In the genomic region with DNA sequence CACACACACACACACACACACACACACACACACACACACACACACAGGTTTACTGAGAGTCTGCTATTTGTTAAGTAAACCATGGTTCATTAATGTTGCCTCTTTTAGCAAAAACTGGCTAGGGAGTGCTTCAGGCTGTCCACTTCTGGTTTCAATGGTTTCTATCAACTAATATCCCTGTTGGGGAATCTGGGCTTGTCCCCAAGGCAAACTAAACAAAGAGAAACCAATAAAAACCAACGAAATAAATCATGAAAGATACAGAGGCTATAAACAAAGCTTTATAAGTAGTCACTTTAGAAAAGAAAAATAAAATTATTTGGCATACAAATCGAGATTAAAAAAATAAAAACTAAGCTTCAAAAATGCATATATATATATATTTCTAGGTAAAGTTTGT, we compare ENCODE assay signal across 19 mouse cellular contexts. TPM values are rescaled to one million over a fixed set of nuclear protein-coding genes. Genes with fewer than 3 reads are reported as not detected.
DNase-seq lines count a peak whose midpoint lies in the region; ATAC-seq and TF ChIP-seq lines count a peak whose summit lies in the region.
"Had no signal": no experiment of that assay in that cellular context is flagged by ENCODE, and none has a peak within 500 bp of the region (broad histone marks: within the 10 kb centered on the region; RNA-seq: fewer than 3 reads in every experiment).

No protein-coding gene starts in this region.

- 49% methylated on average over 2 of the region's 2 CpGs for WGBS in kidney, postnatal 0 days

- H3K9ac ChIP-seq in kidney, postnatal 0 days (ENCODE audit: low read depth, low read length): no peak overlapping the region
- H3K9ac ChIP-seq: embryonic facial prominence, embryonic 12.5 days; forebrain, embryonic 15.5 days; heart, embryonic 12.5 days; hindbrain, embryonic 13.5 days had no signal

- H3K4me3 ChIP-seq in gastrocnemius, adult 2 months: no peak overlapping the region; the same call in 1 of the 2 replicates
- no peak overlapping the region for H3K4me3 ChIP-seq in kidney, postnatal 0 days (replicated peaks; ENCODE audit: low read depth, low read length)
- H3K4me3 ChIP-seq: embryonic facial prominence, embryonic 12.5 days; forebrain, embryonic 15.5 days; heart, embryonic 12.5 days; hindbrain, embryonic 13.5 days had no signal

- no peak for ATAC-seq in kidney, postnatal 0 days (replicated peaks; ENCODE audit: low FRiP score, low read depth)
- ATAC-seq: CD4-positive, CD25-positive, alpha-beta regulatory T cell, adult 4 months; forebrain, embryonic 15.5 days had no signal

- no peaks in the 10 kb centered on the region for H3K9me3 ChIP-seq in kidney, postnatal 0 days (replicated peaks; ENCODE audit: low read length)
- H3K9me3 ChIP-seq: embryonic facial prominence, embryonic 12.5 days; forebrain, embryonic 15.5 days; G1E; heart, embryonic 12.5 days; hindbrain, embryonic 13.5 days had no signal

- H3K27ac ChIP-seq in gastrocnemius, adult 2 months: peak overlapping the region; percentile 80
- peak overlapping the region; percentile 47; the same call in 1 of the 2 replicates for H3K27ac ChIP-seq in kidney, postnatal 0 days
- H3K27ac ChIP-seq: embryonic facial prominence, embryonic 12.5 days; forebrain, embryonic 15.5 days; hindbrain, embryonic 13.5 days had no signal

- H3K4me2 ChIP-seq in kidney, postnatal 0 days (ENCODE audit: low read length): no peak overlapping the region
- H3K4me2 ChIP-seq: embryonic facial prominence, embryonic 12.5 days; forebrain, embryonic 15.5 days; hindbrain, embryonic 13.5 days had no signal

- intact Hi-C loops in gastrocnemius, adult 2 months (cut with DNase I): no loop called here
- intact Hi-C loops in gastrocnemius, postnatal 14 days (cut with DNase I; ENCODE audit: low total_unique reads): no loop called here

- no peaks in the 10 kb centered on the region for H3K36me3 ChIP-seq in kidney, postnatal 0 days (ENCODE audit: insufficient read depth, low read length)
- H3K36me3 ChIP-seq: embryonic facial prominence, embryonic 12.5 days; forebrain, embryonic 15.5 days; heart, embryonic 12.5 days; hindbrain, embryonic 13.5 days had no signal

- no peak for DNase-seq in gastrocnemius, adult 2 months
- no peak for DNase-seq in gastrocnemius, postnatal 14 days
- DNase-seq in kidney, adult 9 months: peak; percentile 34
- DNase-seq in kidney, postnatal 25 days: no peak
- DNase-seq in kidney, postnatal 0 days (ENCODE audit: low spot score): peak; percentile 76
- no peak for DNase-seq in kidney, postnatal 4 days
- DNase-seq in urinary bladder, postnatal 14 days (ENCODE audit: low spot score): peak; percentile 11
- no peak for DNase-seq in urinary bladder, postnatal 4 days (ENCODE audit: low spot score in 2 of 2)
- DNase-seq: B cell, adult 2 months; cerebellum, adult 11 months; cerebellum, adult 9-10 months; cerebellum, postnatal 25 days; gastrocnemius, postnatal 10 days had no signal

- no peak for TF ChIP-seq CTCF in gastrocnemius, adult 2 months (IDR thresholded peaks at IDR 0.05)
- TF ChIP-seq CTCF in kidney, postnatal 0 days (IDR thresholded peaks at IDR 0.05; ENCODE audit: low read depth): no peak

- H3K4me1 ChIP-seq in kidney, postnatal 0 days (replicated peaks; ENCODE audit: insufficient read depth, low read length): no peaks in the 10 kb centered on the region
- H3K4me1 ChIP-seq: forebrain, embryonic 15.5 days; hindbrain, embryonic 13.5 days had no signal

- no peaks in the 10 kb centered on the region for H3K27me3 ChIP-seq in kidney, postnatal 0 days (ENCODE audit: insufficient read depth, low read length)
- H3K27me3 ChIP-seq: embryonic facial prominence, embryonic 12.5 days; forebrain, embryonic 15.5 days; heart, embryonic 12.5 days; hindbrain, embryonic 13.5 days had no signal

RNA-seq across cellular contexts. Expression of a gene that starts 39.6 kb away (rescaled TPM):
- total RNA-seq in gastrocnemius, adult 2 months (2021): 10 to 100 TPM; 37.5 to 67.0 TPM
- 10 to 100 TPM; 44.5 to 46.5 TPM for total RNA-seq in gastrocnemius, postnatal 14 days (2021)
- polyA plus RNA-seq in kidney, postnatal 0 days (2015; fragmentation: Nextera tagmentation; extraction: Ambion mirVana): 30.4 and 32.5 TPM in 2 replicates

Comparison
In these comparisons a context has a peak if more than half of its experiments do, and no peak if none do; other contexts are left out.
1. DNase-seq: peak in kidney, adult 9 months (single experiment), kidney, postnatal 0 days (single experiment) and urinary bladder, postnatal 14 days (single experiment); none in gastrocnemius, adult 2 months (single experiment), gastrocnemius, postnatal 14 days (single experiment), kidney, postnatal 25 days (0 of 2), kidney, postnatal 4 days (0 of 2) and urinary bladder, postnatal 4 days (0 of 2).